Mouse (Mus musculus) kidney, postnatal 0 days (tissue): ENCODE measurements around the gene Atg16l2. TPM values are rescaled to one million over a fixed set of nuclear protein-coding genes. Genes with fewer than 3 reads are reported as not detected.

ENCODE experiments used
- ATAC-seq: fragments of 200-750 bp; cut with Nextera tagmentation; replicated peaks from 2 replicates; pipeline ENCODE4 v1.8.0; 2017; ENCODE audit warnings: low read depth, moderate number of reproducible peaks, moderate TSS enrichment, moderate library complexity; ENCODE audit not compliant: low FRiP score
- DNase-seq: peaks from one replicate; pipeline ENCODE4 v3.0.0-alpha.2; 2016; ENCODE audit warnings: low spot score
- H3K27ac ChIP-seq: fragments of 300-500 bp; sonication (generic); 2 replicates; pipeline ENCODE4 v1.5.1; 2014; ENCODE audit warnings: mild to moderate bottlenecking
- H3K27me3 ChIP-seq: fragments of 300-500 bp; sonication (generic); 2 replicates; pipeline ENCODE4 v1.6.1; 2014; ENCODE audit warnings: low read length, mixed read lengths; ENCODE audit not compliant: insufficient read depth
- H3K36me3 ChIP-seq: fragments of 300-500 bp; sonication (generic); 2 replicates; pipeline ENCODE4 v1.6.1; 2014; ENCODE audit warnings: low read length, mixed read lengths; ENCODE audit not compliant: insufficient read depth
- H3K4me1 ChIP-seq: fragments of 300-500 bp; sonication (generic); replicated peaks from 2 replicates; pipeline ENCODE4 v1.6.1; 2014; ENCODE audit warnings: antibody characterized with exemption, low read length, mixed read lengths; ENCODE audit not compliant: insufficient read depth
- H3K4me2 ChIP-seq: fragments of 300-500 bp; sonication (generic); 2 replicates; pipeline ENCODE4 v1.6.1; 2014; ENCODE audit warnings: mild to moderate bottlenecking, low read length, moderate library complexity, mixed read lengths
- H3K4me3 ChIP-seq: fragments of 300-500 bp; sonication (generic); replicated peaks from 2 replicates; pipeline ENCODE4 v1.5.1; 2014; ENCODE audit warnings: low read depth, low read length
- H3K9ac ChIP-seq: fragments of 300-500 bp; sonication (generic); 2 replicates; pipeline ENCODE4 v1.6.1; 2014; ENCODE audit warnings: low read depth, low read length
- H3K9me3 ChIP-seq: fragments of 300-500 bp; sonication (generic); replicated peaks from 2 replicates; pipeline ENCODE4 v1.6.1; 2016; ENCODE audit warnings: low read length, inconsistent platforms, mixed read lengths
- CTCF ChIP-seq: IDR thresholded peaks from 2 replicates; pipeline ENCODE4 v1.5.1; 2016; ENCODE audit warnings: antibody characterized with exemption, low read depth, mild to moderate bottlenecking, moderate library complexity
- WGBS: fragments of 180-500 bp; shearing (Covaris S2); extraction: QIAGEN DNeasy Blood & Tissue Kit; methylation state at CpG from one replicate; pipeline ENCODE4 v1.1.7; 2014; 5-methylcytosine and 5-hydroxymethylcytosine counted together
- polyA plus RNA-seq: library from polyadenylated mRNA; unstranded; fragments of >200 nt; fragmentation: Nextera tagmentation; extraction: Ambion mirVana; gene quantifications from 2 replicates; pipeline ENCODE4 v1.2.1, GENCODE M21; 2015

The Atg16l2 gene
- polyA plus RNA-seq, 1 experiment from 2014 or later = 16.0 TPM

DNA sequence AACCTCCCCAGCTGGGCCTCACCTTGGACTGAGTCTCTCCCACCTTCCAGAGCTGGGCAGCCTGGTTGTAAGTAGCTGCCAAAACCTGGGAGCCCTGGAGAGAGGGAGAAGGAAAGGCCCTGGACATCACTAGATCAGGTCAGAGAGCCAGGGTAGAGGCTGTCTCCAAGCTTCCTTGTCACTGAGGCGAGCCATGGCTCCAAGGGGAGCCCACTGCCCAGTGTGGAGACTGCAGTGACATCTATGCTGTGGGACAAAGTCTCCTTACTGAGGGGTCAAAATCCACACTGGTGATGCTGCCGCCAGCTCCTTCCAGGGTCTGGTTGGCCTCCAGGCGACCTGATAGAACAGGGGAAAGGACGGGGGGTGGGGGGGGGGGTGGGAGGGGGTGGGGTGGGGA, 10.0 kb downstream of the Atg16l2 start:
- no peak for TF ChIP-seq CTCF
- no peak for ATAC-seq
- Histone ChIP-seq H3K27me3 (no peaks in the 10 kb centered on the region), H3K9me3 (no peaks in the 10 kb centered on the region), H3K4me2 (no peak overlapping the region), H3K9ac (no peak overlapping the region), H3K27ac (no peak overlapping the region), H3K4me1 (peaks cover 7% of the 10 kb centered on the region), H3K36me3 (peaks cover 13% of the 10 kb centered on the region; the same call in 1 of the 2 replicates), H3K4me3 (no peak overlapping the region)
- WGBS = 81% methylated on average over 2 of the region's 4 CpGs
- DNase-seq = no peak

- ATAC-seq (no peak), DNase-seq (no peak)
- no peak for TF ChIP-seq CTCF
- H3K27ac ChIP-seq = no peak overlapping the region
- H3K4me1 ChIP-seq = peaks cover 3% of the 10 kb centered on the region
- no peak overlapping the region for H3K4me3 ChIP-seq
- no peaks in the 10 kb centered on the region for H3K9me3 ChIP-seq
- no peaks in the 10 kb centered on the region for H3K27me3 ChIP-seq
- H3K4me2 ChIP-seq = no peak overlapping the region
- peaks cover 13% of the 10 kb centered on the region; the same call in 1 of the 2 replicates for H3K36me3 ChIP-seq
- WGBS = 93% methylated on average over 8 of the region's 8 CpGs
- no peak overlapping the region for H3K9ac ChIP-seq
Observed at GRCm38 (mm10) chr7:101291641-101292040, 10.4 kb downstream of the Atg16l2 start.

DNA sequence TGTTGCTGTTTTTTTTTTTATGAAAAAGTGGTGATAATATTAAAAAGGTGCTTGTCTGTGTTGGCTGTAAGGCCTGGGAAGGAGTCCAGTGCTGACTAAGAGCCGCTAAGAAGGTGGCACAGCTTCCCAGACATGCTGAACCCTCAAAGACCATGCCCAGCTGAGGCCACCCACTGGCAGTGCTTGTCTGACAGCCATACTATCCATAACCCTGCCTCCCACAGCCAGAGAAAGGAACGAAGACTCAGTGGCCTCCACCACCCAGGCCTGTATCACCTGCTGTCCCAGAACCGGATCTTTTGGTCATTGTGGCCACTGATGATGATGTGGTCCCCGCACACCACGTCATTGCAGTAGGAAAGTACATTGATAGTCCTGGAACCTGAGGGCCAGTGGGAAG, 10.8 kb downstream of the Atg16l2 start:
- Histone ChIP-seq H3K4me2 (no peak overlapping the region), H3K9ac (no peak overlapping the region), H3K27me3 (no peaks in the 10 kb centered on the region), H3K9me3 (no peaks in the 10 kb centered on the region), H3K4me1 (no peaks in the 10 kb centered on the region), H3K27ac (no peak overlapping the region), H3K36me3 (peaks cover 13% of the 10 kb centered on the region; the same call in 1 of the 2 replicates), H3K4me3 (no peak overlapping the region)
- ATAC-seq (no peak), DNase-seq (no peak)
- WGBS = 89% methylated on average over 5 of the region's 5 CpGs
- no peak for TF ChIP-seq CTCF

DNA sequence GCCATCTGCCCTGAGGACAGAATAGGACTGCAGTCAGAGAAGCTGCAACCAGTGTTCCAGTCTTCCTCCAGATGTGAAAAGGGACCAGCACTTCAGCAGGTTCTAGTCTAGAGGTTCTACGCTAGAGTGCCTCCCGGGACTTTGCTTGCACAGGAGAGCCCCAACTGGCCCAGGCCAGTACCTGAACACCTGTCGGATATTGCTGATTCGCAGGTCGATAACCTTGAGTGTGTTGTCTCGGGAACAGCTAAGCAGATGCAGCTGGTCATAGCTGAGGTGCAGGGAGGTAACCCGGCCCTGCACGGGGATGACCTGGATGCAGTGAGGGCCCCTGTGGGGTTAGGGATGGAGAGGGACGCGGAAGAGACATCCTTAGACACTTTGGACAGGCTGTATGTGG, 11.7 kb downstream of the Atg16l2 start:
- H3K9me3 ChIP-seq = no peaks in the 10 kb centered on the region
- ATAC-seq (no peak), DNase-seq (no peak)
- H3K27me3 ChIP-seq = no peaks in the 10 kb centered on the region
- no peak overlapping the region for H3K4me2 ChIP-seq
- H3K9ac ChIP-seq = no peak overlapping the region
- H3K4me3 ChIP-seq = no peak overlapping the region
- no peak overlapping the region for H3K27ac ChIP-seq
- WGBS = 80% methylated on average over 10 of the region's 10 CpGs
- H3K4me1 ChIP-seq = no peaks in the 10 kb centered on the region
- TF ChIP-seq CTCF = no peak
- H3K36me3 ChIP-seq = peaks cover 19% of the 10 kb centered on the region; the same call in 1 of the 2 replicates

- WGBS = 31% methylated on average over 4 of the region's 4 CpGs
- peak; percentile 84 for TF ChIP-seq CTCF
- Histone ChIP-seq H3K9ac (no peak overlapping the region), H3K27ac (no peak overlapping the region), H3K9me3 (no peaks in the 10 kb centered on the region), H3K4me1 (no peaks in the 10 kb centered on the region), H3K27me3 (no peaks in the 10 kb centered on the region), H3K4me2 (no peak overlapping the region), H3K4me3 (no peak overlapping the region), H3K36me3 (peaks cover 22% of the 10 kb centered on the region)
- DNase-seq (peak; percentile 82), ATAC-seq (no peak)
Observed at GRCm38 (mm10) chr7:101288436-101288835, 13.6 kb downstream of the Atg16l2 start.

DNA sequence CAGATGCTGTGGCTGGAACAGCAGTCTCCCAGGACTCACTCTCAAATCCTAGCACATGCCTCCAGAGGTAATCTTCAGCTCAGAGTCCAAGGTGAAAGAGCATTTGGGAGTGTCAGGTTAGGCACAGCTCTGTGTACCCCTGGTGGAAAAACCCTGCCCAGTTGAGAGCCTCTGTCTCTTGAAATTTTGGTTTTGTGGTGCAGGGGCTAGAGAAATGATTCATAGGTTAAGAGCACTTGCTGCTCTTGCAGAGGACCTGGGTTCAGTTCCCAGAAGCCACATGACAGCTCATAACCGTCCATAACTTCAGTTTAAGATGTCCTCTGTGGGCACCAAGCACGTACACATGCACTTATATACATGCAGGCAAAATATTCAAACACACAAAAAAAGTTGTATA, 14.2 kb downstream of the Atg16l2 start:
- H3K4me3 ChIP-seq = no peak overlapping the region
- no peak overlapping the region for H3K9ac ChIP-seq
- TF ChIP-seq CTCF = no peak
- no peak for DNase-seq
- 90% methylated on average over 2 of the region's 2 CpGs for WGBS
- H3K9me3 ChIP-seq = no peaks in the 10 kb centered on the region
- H3K27ac ChIP-seq = no peak overlapping the region
- H3K36me3 ChIP-seq = peaks cover 27% of the 10 kb centered on the region
- no peaks in the 10 kb centered on the region for H3K27me3 ChIP-seq
- no peak overlapping the region for H3K4me2 ChIP-seq
- no peaks in the 10 kb centered on the region for H3K4me1 ChIP-seq
- ATAC-seq = no peak

- H3K4me1 ChIP-seq = no peaks in the 10 kb centered on the region
- ATAC-seq (no peak), DNase-seq (no peak)
- peaks cover 33% of the 10 kb centered on the region for H3K36me3 ChIP-seq
- H3K4me2 ChIP-seq = no peak overlapping the region
- TF ChIP-seq CTCF = no peak
- 84% methylated on average over 4 of the region's 4 CpGs for WGBS
- H3K9me3 ChIP-seq = no peaks in the 10 kb centered on the region
- H3K27ac ChIP-seq = peak overlapping the region; percentile 8; the same call in 1 of the 2 replicates
- no peak overlapping the region for H3K4me3 ChIP-seq
- no peaks in the 10 kb centered on the region for H3K27me3 ChIP-seq
- no peak overlapping the region for H3K9ac ChIP-seq
Observed at GRCm38 (mm10) chr7:101286891-101287290, 15.2 kb downstream of the Atg16l2 start.
